Mouse (Mus musculus) CH12.LX (cell line): ENCODE measurements at regions not wholly inside any gene's neighbourhood (a gene's known extent, or its start where the extent isn't known, plus 50 kb on each side); places are given as distances from the start of the nearest gene placed in this dataset.

ENCODE experiments used
- DNase-seq: peaks from one replicate; pipeline ENCODE4 v3.0.0-alpha.2; 2013; ENCODE audit errors: extremely low read depth
- H3K27ac ChIP-seq: 2 replicates; pipeline ENCODE4 v1.5.1; 2012; ENCODE audit warnings: low read depth, mild to moderate bottlenecking, control low read depth, moderate library complexity; ENCODE audit not compliant: insufficient read depth
- H3K27me3 ChIP-seq: replicated peaks from 2 replicates; pipeline ENCODE3; 2012; ENCODE audit warnings: inconsistent platforms
- H3K36me3 ChIP-seq, 2 experiments: replicated peaks in 1 of 2; 2 replicates each; pipeline versions ENCODE3 to v1.6.1; 2012; ENCODE audit warnings: inconsistent platforms in 1 of 2, low read length in 1 of 2, mild to moderate bottlenecking in 1 of 2, mixed read lengths in 1 of 2, moderate library complexity in 1 of 2; ENCODE audit not compliant: control insufficient read depth in 1 of 2, insufficient read depth in 1 of 2
- H3K4me1 ChIP-seq, 2 experiments: 2 replicates each; pipeline ENCODE4 v1.6.1; 2012; ENCODE audit warnings: inconsistent platforms in 1 of 2, moderate library complexity in 1 of 2; ENCODE audit not compliant: insufficient read depth in 2 of 2, control insufficient read depth in 1 of 2
- H3K4me2 ChIP-seq: 2 replicates; pipeline ENCODE4 v1.6.1; 2012; ENCODE audit warnings: low read depth, mild to moderate bottlenecking, control low read depth; ENCODE audit not compliant: poor library complexity, insufficient read depth, severe bottlenecking
- H3K4me3 ChIP-seq, 3 experiments: fragments of 150-350 bp in 1 of 3; sonication (generic) in 1 of 3; replicated peaks in 1 of 3; 2 replicates each; pipeline versions ENCODE3 to v1.5.1; 2011 to 2012; ENCODE audit warnings: low read depth in 2 of 3, low read length in 2 of 3, mild to moderate bottlenecking in 2 of 3, moderate library complexity in 2 of 3, control low read depth in 1 of 3, improper control_type of control experiment in 1 of 3, inconsistent platforms in 1 of 3, mixed read lengths in 1 of 3; ENCODE audit not compliant: poor library complexity in 1 of 3
- H3K79me2 ChIP-seq: replicated peaks from 2 replicates; pipeline ENCODE4 v1.6.1; 2012; ENCODE audit warnings: mild to moderate bottlenecking, moderate library complexity; ENCODE audit not compliant: control insufficient read depth, poor library complexity, insufficient read depth, severe bottlenecking; ENCODE audit errors: extremely low read depth
- H3K9ac ChIP-seq: 2 replicates; pipeline ENCODE4 v1.6.1; 2012; ENCODE audit warnings: low read depth, mild to moderate bottlenecking, control low read depth, moderate library complexity; ENCODE audit not compliant: insufficient read depth
- H3K9me3 ChIP-seq: replicated peaks from 2 replicates; pipeline ENCODE3; 2012; ENCODE audit warnings: low read length, inconsistent platforms, mixed read lengths
- CHD1 ChIP-seq: IDR thresholded peaks from 2 replicates; pipeline ENCODE4 v1.6.1; 2012; ENCODE audit warnings: low read depth, low read length, improper control_type of control experiment, inconsistent platforms
- CHD2 ChIP-seq: IDR thresholded peaks from 2 replicates; pipeline ENCODE4 v1.6.1; 2011; ENCODE audit warnings: low read length, improper control_type of control experiment
- E2F4 ChIP-seq: IDR thresholded peaks from 2 replicates; pipeline ENCODE4 v1.6.1; 2011; ENCODE audit warnings: low read depth, low read length, improper control_type of control experiment; ENCODE audit not compliant: insufficient replicate concordance
- ELF1 ChIP-seq: IDR thresholded peaks from 2 replicates; pipeline ENCODE4 v1.6.1; 2014; ENCODE audit warnings: low read depth, mild to moderate bottlenecking, inconsistent platforms, low read length, improper control_type of control experiment
- EP300 ChIP-seq: IDR thresholded peaks from 2 replicates; pipeline ENCODE4 v1.6.1; 2011; ENCODE audit warnings: low read length, improper control_type of control experiment
- GABPA ChIP-seq: IDR thresholded peaks from 2 replicates; pipeline ENCODE4 v1.6.1; 2012; ENCODE audit warnings: low read depth, low read length, improper control_type of control experiment, inconsistent platforms; ENCODE audit not compliant: insufficient replicate concordance
- HCFC1 ChIP-seq: IDR thresholded peaks from 2 replicates; pipeline ENCODE4 v1.6.1; 2012; ENCODE audit warnings: low read depth, mild to moderate bottlenecking, inconsistent platforms, low read length, improper control_type of control experiment
- IRF4 ChIP-seq: IDR thresholded peaks from 2 replicates; pipeline ENCODE4 v1.6.1; 2014; ENCODE audit warnings: low read depth, mild to moderate bottlenecking, inconsistent platforms, low read length, improper control_type of control experiment
- JUND ChIP-seq: conservative IDR thresholded peaks from 2 replicates; pipeline ENCODE4 v1.6.1; 2011; ENCODE audit warnings: low read depth, low read length, improper control_type of control experiment
- MEF2A ChIP-seq: IDR thresholded peaks from 2 replicates; pipeline ENCODE4 v1.6.1; 2014; ENCODE audit warnings: low read depth, mild to moderate bottlenecking, inconsistent platforms, low read length, improper control_type of control experiment, borderline replicate concordance
- MXI1 ChIP-seq: IDR thresholded peaks from 2 replicates; pipeline ENCODE4 v1.6.1; 2011; ENCODE audit warnings: mild to moderate bottlenecking, low read depth, low read length, improper control_type of control experiment
- MYC ChIP-seq: IDR thresholded peaks from 2 replicates; pipeline ENCODE4 v1.6.1; 2011; ENCODE audit warnings: low read depth, mild to moderate bottlenecking, improper control_type of control experiment, low read length
- NRF1 ChIP-seq: IDR thresholded peaks from 2 replicates; pipeline ENCODE4 v1.6.1; 2014; ENCODE audit warnings: low read depth, mild to moderate bottlenecking, inconsistent platforms, low read length, improper control_type of control experiment, moderate library complexity
- PAX5 ChIP-seq: IDR thresholded peaks from 2 replicates; pipeline ENCODE4 v1.6.1; 2012; ENCODE audit warnings: low read length, inconsistent platforms, mixed read lengths
- POLR2A ChIP-seq: IDR thresholded peaks from 2 replicates; pipeline ENCODE4 v1.6.1; 2011; ENCODE audit warnings: low read depth, mild to moderate bottlenecking, improper control_type of control experiment, low read length
- POLR2AphosphoS2 ChIP-seq: IDR thresholded peaks from 2 replicates; pipeline ENCODE4 v1.6.1; 2011; ENCODE audit warnings: low read depth, low read length, improper control_type of control experiment
- RAD21 ChIP-seq: IDR thresholded peaks from 2 replicates; pipeline ENCODE4 v1.6.1; 2011; ENCODE audit warnings: low read depth, mild to moderate bottlenecking, low read length, improper control_type of control experiment, moderate library complexity
- SMC3 ChIP-seq: IDR thresholded peaks from 2 replicates; pipeline ENCODE4 v1.6.1; 2011; ENCODE audit warnings: low read depth, low read length, improper control_type of control experiment
- TBP ChIP-seq: conservative IDR thresholded peaks from 2 replicates; pipeline ENCODE4 v1.6.1; 2011; ENCODE audit warnings: low read depth, low read length, improper control_type of control experiment
- TCF12 ChIP-seq: IDR thresholded peaks from 2 replicates; pipeline ENCODE4 v1.6.1; 2014; ENCODE audit warnings: low read depth, mild to moderate bottlenecking, inconsistent platforms, low read length, improper control_type of control experiment
- UBTF ChIP-seq: IDR thresholded peaks from 2 replicates; pipeline ENCODE4 v1.6.1; 2012; ENCODE audit warnings: low read depth, mild to moderate bottlenecking, inconsistent platforms, low read length, improper control_type of control experiment, moderate library complexity
- USF1 ChIP-seq: IDR thresholded peaks from 2 replicates; pipeline ENCODE4 v1.6.1; 2014; ENCODE audit warnings: low read depth, mild to moderate bottlenecking, inconsistent platforms, low read length, improper control_type of control experiment
- ZC3H11A ChIP-seq: IDR thresholded peaks from 2 replicates; pipeline ENCODE4 v1.6.1; 2012; ENCODE audit warnings: low read depth, mild to moderate bottlenecking, inconsistent platforms, low read length, improper control_type of control experiment
- ZKSCAN1 ChIP-seq: IDR thresholded peaks from 2 replicates; pipeline ENCODE4 v1.6.1; 2012; ENCODE audit warnings: low read depth, inconsistent platforms, low read length, improper control_type of control experiment, borderline replicate concordance
- ZMIZ1 ChIP-seq: IDR thresholded peaks from 2 replicates; pipeline ENCODE4 v1.6.1; 2012; ENCODE audit warnings: low read depth, mild to moderate bottlenecking, inconsistent platforms, low read length, improper control_type of control experiment
- dilution Hi-C: fragments of 300-500 bp; cut with MboI; formaldehyde crosslinking; loops from 2 replicates; pipeline ENCODE4 v1.14.3; 2020; ENCODE audit warnings: low sequenced_read_pairs; ENCODE audit not compliant: extremely low pct_unique_long_range_greater_than_20kb, extremely low pct_ligation_motif_present
- in situ Hi-C: fragments of 300-500 bp; cut with MboI; formaldehyde crosslinking; loops from 3 replicates; pipeline ENCODE4 v1.14.3; 2019; ENCODE audit warnings: low sequenced_read_pairs, low pct_ligation_motif_present, low pct_unique_long_range_greater_than_20kb, mixed read lengths

GRCm38 (mm10) chr6:84344936-84345335 lies 248.8 kb downstream of the Cyp26b1 start:
- no peak for DNase-seq
- Histone ChIP-seq H3K4me2 (no peak overlapping the region), H3K4me3 (no peak overlapping the region), H3K9ac (no peak overlapping the region), H3K4me1 (no peaks in the 10 kb centered on the region), H3K27me3 (peaks cover 78% of the 10 kb centered on the region), H3K27ac (no peak overlapping the region), H3K9me3 (no peaks in the 10 kb centered on the region), H3K79me2 (no peaks in the 10 kb centered on the region), H3K36me3 (no peaks in the 10 kb centered on the region)
- in situ Hi-C loops: no loop called here
- no peak for TF ChIP-seq SMC3
- TF ChIP-seq NRF1: no peak
- TF ChIP-seq POLR2AphosphoS2: no peak
- no peak for TF ChIP-seq ZC3H11A
- no peak for TF ChIP-seq USF1
- TF ChIP-seq UBTF: no peak
- no peak for TF ChIP-seq TCF12
- no peak for TF ChIP-seq HCFC1
- TF ChIP-seq ZMIZ1: no peak
- TF ChIP-seq CHD2: no peak
- TF ChIP-seq MEF2A: no peak
- TF ChIP-seq RAD21: no peak
- TF ChIP-seq ELF1: no peak
- TF ChIP-seq E2F4: no peak
- TF ChIP-seq MXI1: no peak
- TF ChIP-seq IRF4: no peak
- TF ChIP-seq TBP: no peak
- no peak for TF ChIP-seq MYC
- TF ChIP-seq EP300: no peak
- TF ChIP-seq CHD1: no peak
- dilution Hi-C loops: no loop called here

DNA sequence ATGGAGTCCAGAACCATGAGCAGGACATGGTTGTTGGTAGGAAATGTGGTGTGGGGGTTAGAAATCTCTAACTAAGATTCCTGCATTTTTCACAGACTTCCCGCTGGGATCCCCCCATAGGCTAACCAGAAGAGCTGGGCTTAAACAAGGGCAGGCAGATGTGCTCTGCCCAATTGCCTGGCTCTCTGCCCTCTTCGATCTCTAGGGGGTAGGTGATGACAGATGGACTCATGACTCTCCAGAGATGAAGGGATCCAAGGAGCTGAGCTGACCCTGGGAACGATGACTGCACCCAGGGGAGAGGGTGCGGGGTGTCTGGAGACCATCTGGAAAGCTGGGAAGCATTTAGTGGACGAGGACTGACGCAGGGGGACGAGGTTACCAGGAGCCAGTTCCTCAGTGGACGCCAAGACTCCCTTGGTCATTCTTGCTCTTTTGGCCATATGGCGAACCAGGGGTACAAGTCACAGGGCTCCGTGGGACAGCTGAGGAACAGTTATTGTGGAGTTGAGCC lies 260.0 kb downstream of the Cyp26b1 start:
- Histone ChIP-seq H3K9me3 (peaks cover 3% of the 10 kb centered on the region), H3K79me2 (no peaks in the 10 kb centered on the region), H3K36me3 (no peaks in the 10 kb centered on the region), H3K27me3 (peaks cover 82% of the 10 kb centered on the region), H3K4me3 (no peak overlapping the region), H3K9ac (no peak overlapping the region), H3K4me2 (no peak overlapping the region), H3K27ac (no peak overlapping the region), H3K4me1 (peaks cover 0 to 3% of the 10 kb centered on the region in 2 experiments; a peak in 1 of 4 replicates)
- dilution Hi-C loops (no loop called here), in situ Hi-C loops (no loop called here)
- no peak for TF ChIP-seq MXI1
- no peak for TF ChIP-seq JUND
- no peak for TF ChIP-seq MYC
- TF ChIP-seq POLR2A: no peak
- no peak for TF ChIP-seq PAX5
- TF ChIP-seq TCF12: no peak
- TF ChIP-seq CHD2: no peak
- no peak for TF ChIP-seq E2F4
- TF ChIP-seq ZKSCAN1: no peak
- no peak for TF ChIP-seq GABPA
- no peak for TF ChIP-seq EP300
- no peak for TF ChIP-seq USF1
- no peak for DNase-seq
